Mouse (Mus musculus) midbrain, embryonic 14.5 days (tissue): Measurements from ENCODE around the gene Ttll3. TPM values are rescaled to one million over a fixed set of nuclear protein-coding genes. Genes with fewer than 3 reads are reported as not detected.

Source experiments
- ATAC-seq: fragments of 200-750 bp; cut with Nextera tagmentation; 2 replicates; pipeline ENCODE4 v1.8.0; 2017; ENCODE audit warnings: moderate number of reproducible peaks, moderate library complexity; ENCODE audit not compliant: low FRiP score, low TSS enrichment
- DNase-seq: peaks from one replicate; pipeline ENCODE4 v3.0.0-alpha.2; 2015
- H3K27ac ChIP-seq: fragments of 300-500 bp; sonication (generic); replicated peaks from 2 replicates; pipeline ENCODE4 v1.5.1; 2014; ENCODE audit warnings: mild to moderate bottlenecking, low read depth, low read length, moderate library complexity
- H3K27me3 ChIP-seq: fragments of 300-500 bp; sonication (generic); 2 replicates; pipeline ENCODE4 v1.6.1; 2014; ENCODE audit warnings: low read length, control low read depth, mixed read lengths; ENCODE audit not compliant: control insufficient read depth, insufficient read depth
- H3K36me3 ChIP-seq: fragments of 300-500 bp; sonication (generic); 2 replicates; pipeline ENCODE4 v1.6.1; 2014; ENCODE audit warnings: low read length, control low read depth; ENCODE audit not compliant: control insufficient read depth, insufficient read depth
- H3K4me1 ChIP-seq: fragments of 300-500 bp; sonication (generic); 2 replicates; pipeline ENCODE4 v1.6.1; 2014; ENCODE audit warnings: mild to moderate bottlenecking, antibody characterized with exemption, low read length, control low read depth; ENCODE audit not compliant: control insufficient read depth, insufficient read depth
- H3K4me2 ChIP-seq: fragments of 300-500 bp; sonication (generic); 2 replicates; pipeline ENCODE4 v1.6.1; 2014; ENCODE audit warnings: mild to moderate bottlenecking, low read length, moderate library complexity
- H3K4me3 ChIP-seq: fragments of 300-500 bp; sonication (generic); replicated peaks from 2 replicates; pipeline ENCODE4 v1.5.1; 2014; ENCODE audit warnings: low read depth, low read length
- H3K9ac ChIP-seq: fragments of 300-500 bp; sonication (generic); replicated peaks from 2 replicates; pipeline ENCODE4 v1.6.1; 2014; ENCODE audit warnings: mild to moderate bottlenecking, low read length, moderate library complexity
- H3K9me3 ChIP-seq: fragments of 300-500 bp; sonication (generic); 2 replicates; pipeline ENCODE4 v1.6.1; 2016; ENCODE audit warnings: low read length, control low read depth, mixed read lengths; ENCODE audit not compliant: control insufficient read depth
- WGBS: fragments of 180-500 bp; shearing (Covaris S2); extraction: QIAGEN DNeasy Blood & Tissue Kit; methylation state at CpG from one replicate; pipeline ENCODE4 v1.1.7; 2014; 5-methylcytosine and 5-hydroxymethylcytosine counted together
- polyA plus RNA-seq: library from polyadenylated mRNA; unstranded; fragments of >200 nt; fragmentation: Nextera tagmentation; extraction: Ambion mirVana; gene quantifications from 2 replicates; pipeline ENCODE4 v1.2.1, GENCODE M21; 2014

Gene Ttll3
- polyA plus RNA-seq, 1 experiment from 2014 or later: 7.3 TPM

DNA sequence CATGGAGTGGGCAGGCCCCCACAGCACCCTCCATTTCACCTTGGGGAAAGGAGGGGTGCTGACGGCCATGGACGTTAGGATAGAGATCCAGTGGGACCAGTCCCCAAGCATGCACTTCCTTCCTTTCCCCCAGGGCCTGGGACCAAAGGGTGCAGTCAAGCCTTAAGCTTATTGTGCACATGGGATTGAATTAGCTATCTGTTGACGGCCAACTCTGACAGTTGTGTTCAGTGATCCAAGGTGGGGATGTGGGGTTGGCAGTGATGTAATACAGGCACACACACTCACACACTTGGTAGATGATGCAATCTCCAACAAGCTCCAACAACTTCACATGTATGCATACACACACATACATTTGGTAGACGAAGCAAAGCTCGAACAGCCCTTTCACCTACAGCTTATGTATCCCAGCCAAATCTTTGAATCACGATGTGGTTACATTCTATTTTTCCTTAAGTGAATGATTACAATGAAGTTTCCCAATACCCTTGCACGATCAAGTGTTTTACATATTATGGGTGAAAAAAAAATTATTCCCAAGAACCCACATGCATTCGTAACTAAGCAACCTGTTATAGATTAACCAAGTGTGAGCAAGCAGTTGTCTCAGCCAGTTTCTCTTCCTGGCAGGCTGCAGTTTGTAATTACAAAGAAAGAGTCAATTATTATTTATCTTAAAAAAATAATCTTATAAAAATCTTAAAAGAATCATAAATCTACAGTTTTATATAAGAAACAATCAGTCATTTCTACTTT is 55.3 kb downstream of the Ttll3 start:
- no peaks in the 10 kb centered on the region for H3K27me3 ChIP-seq
- H3K4me3 ChIP-seq: no peak overlapping the region
- no peak overlapping the region for H3K4me2 ChIP-seq
- no peak overlapping the region for H3K9ac ChIP-seq
- H3K27ac ChIP-seq: no peak overlapping the region
- H3K9me3 ChIP-seq: no peaks in the 10 kb centered on the region
- WGBS: 88% methylated on average over 7 of the region's 8 CpGs
- no peak for ATAC-seq
- H3K4me1 ChIP-seq: peaks cover 7% of the 10 kb centered on the region
- H3K36me3 ChIP-seq: peaks cover 28% of the 10 kb centered on the region
- DNase-seq: no peak

DNA sequence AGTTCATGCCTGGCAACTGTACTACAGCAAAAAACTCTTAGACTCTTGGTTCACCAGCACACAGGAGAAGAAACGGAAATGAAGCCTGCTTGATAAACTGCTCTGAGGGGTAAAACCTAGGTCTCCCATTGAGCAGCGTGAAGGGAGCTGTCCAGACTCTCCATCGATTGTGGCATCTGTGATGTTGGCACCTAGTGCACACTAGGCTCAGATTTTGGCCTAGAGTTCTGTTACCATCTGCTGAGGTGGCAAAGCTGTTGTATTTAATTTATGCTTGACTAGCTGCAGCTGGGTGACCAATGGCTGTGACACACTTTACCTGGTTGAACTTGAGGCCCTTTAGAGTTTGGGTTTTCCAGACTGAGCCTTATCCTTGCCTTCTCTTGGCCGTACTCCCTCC is 58.6 kb downstream of the Ttll3 start:
- H3K4me1 ChIP-seq: peaks cover 7% of the 10 kb centered on the region
- no peak overlapping the region for H3K9ac ChIP-seq
- no peak overlapping the region for H3K27ac ChIP-seq
- ATAC-seq (no peak), DNase-seq (no peak)
- H3K4me3 ChIP-seq: no peak overlapping the region
- no peak overlapping the region for H3K4me2 ChIP-seq
- peaks cover 28% of the 10 kb centered on the region for H3K36me3 ChIP-seq
- 99% methylated on average over 4 of the region's 4 CpGs for WGBS
- no peaks in the 10 kb centered on the region for H3K27me3 ChIP-seq
- no peaks in the 10 kb centered on the region for H3K9me3 ChIP-seq

DNA sequence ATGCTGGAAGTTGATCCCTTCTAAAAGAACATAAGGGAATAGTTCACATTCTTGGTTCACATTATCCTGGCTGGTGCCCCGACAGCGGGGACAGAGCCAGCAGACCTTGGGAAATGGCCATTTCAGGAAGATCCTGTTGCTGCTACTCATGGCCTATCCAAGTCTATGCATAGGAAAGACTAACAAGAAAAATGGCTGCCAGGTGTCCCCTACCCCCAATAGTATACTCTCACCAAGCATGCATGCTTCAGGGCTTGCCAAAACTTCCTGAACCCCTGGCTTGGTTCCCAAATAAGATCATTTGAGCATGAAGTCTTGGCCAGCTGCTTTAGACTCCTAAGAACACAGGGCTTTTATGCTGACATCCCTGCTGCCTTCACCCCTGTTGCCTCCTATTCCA is 62.8 kb downstream of the Ttll3 start:
- Histone ChIP-seq H3K27me3 (no peaks in the 10 kb centered on the region), H3K9ac (no peak overlapping the region), H3K9me3 (no peaks in the 10 kb centered on the region), H3K4me3 (no peak overlapping the region), H3K27ac (no peak overlapping the region), H3K36me3 (peaks cover 22% of the 10 kb centered on the region), H3K4me1 (no peaks in the 10 kb centered on the region), H3K4me2 (no peak overlapping the region)
- WGBS: 87% methylated on average over 2 of the region's 2 CpGs
- ATAC-seq (no peak), DNase-seq (no peak)

DNA sequence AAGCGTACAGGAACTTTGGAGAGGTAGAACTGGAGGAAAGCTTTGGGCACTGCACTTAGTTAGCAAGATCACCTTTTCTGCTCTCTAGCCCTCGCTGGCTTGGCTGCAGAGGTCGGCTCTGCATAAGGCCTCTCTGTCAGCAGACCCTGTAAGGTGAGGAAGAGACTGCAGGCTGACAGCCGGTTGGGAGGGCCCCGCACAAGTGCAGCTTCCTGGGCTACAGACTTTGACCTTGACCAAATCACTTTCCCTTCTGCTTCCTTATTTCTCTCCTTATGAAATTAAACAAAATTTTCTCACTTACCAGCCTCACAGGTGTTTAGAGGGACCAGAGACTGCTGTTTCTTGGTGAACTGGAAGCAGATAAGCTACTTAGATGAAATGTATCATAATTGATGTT is 65.9 kb downstream of the Ttll3 start:
- no peak overlapping the region for H3K9ac ChIP-seq
- H3K27ac ChIP-seq: no peak overlapping the region
- H3K27me3 ChIP-seq: no peaks in the 10 kb centered on the region
- no peaks in the 10 kb centered on the region for H3K4me1 ChIP-seq
- ATAC-seq: no peak
- H3K36me3 ChIP-seq: no peaks in the 10 kb centered on the region
- no peak overlapping the region for H3K4me3 ChIP-seq
- no peak for DNase-seq
- no peak overlapping the region for H3K4me2 ChIP-seq
- no peaks in the 10 kb centered on the region for H3K9me3 ChIP-seq
- 68% methylated on average over 5 of the region's 5 CpGs for WGBS

DNA sequence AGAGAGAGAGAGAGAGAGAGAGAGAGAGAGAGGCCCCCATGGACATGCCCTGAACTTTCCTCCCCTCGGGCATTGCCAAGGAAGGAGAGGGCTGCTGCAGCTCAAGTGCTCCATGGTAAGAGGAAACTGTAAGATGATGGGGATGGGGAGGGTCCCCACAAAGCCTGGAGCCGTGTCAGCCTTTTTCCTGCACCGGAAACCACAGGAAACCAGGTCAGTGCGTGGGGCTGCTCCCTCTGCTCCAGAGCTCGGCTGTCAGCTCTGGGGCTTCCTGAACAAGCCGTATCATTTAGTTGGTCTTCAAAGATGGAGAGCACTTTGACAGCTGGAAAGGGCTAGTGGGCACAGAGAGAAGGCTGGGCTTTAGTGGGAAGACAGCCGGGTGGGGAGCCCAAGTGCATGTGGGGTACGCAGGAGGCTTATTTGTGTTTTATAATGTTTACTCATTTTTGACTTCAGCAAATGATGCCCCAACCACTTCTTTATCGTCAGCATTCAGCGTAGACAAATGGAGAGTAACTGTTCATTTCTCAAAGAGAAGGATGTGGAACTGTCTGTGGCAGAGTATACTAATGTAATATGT is 69.0 kb downstream of the Ttll3 start, which contains the start of gene Il17re:
Gene Il17re (plus strand): TSS at position 533 of the 583 bp plus-strand sequence.
- no peaks in the 10 kb centered on the region for H3K4me1 ChIP-seq
- H3K27me3 ChIP-seq: no peaks in the 10 kb centered on the region
- no peak within 1 kb of the TSS for H3K9ac ChIP-seq
- no peak within 1 kb of the TSS for H3K27ac ChIP-seq
- no peak for ATAC-seq
- WGBS: 81% methylated on average over 10 of the region's 10 CpGs
- no peaks in the 10 kb centered on the region for H3K36me3 ChIP-seq
- H3K4me2 ChIP-seq: no peak within 1 kb of the TSS
- no peaks in the 10 kb centered on the region for H3K9me3 ChIP-seq
- no peak for DNase-seq
- H3K4me3 ChIP-seq: no peak within 1 kb of the TSS

DNA sequence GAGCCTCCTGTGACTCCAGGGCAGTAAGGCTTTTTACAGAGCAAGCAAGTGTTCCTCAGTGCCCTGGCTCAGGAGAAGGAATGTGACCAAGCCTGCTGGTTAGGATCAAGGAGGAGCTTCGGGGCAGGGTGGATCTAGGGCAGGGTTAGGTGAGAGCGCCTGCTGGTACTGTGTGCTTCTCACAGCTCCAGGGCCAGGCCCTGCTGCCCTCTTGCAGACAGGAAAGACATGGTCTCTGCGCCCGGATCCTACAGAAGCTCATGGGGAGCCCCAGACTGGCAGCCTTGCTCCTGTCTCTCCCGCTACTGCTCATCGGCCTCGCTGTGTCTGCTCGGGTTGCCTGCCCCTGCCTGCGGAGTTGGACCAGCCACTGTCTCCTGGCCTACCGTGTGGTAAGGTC is 69.6 kb downstream of the Ttll3 start:
- DNase-seq: no peak
- 69% methylated on average over 10 of the region's 10 CpGs for WGBS
- H3K9me3 ChIP-seq: no peaks in the 10 kb centered on the region
- no peaks in the 10 kb centered on the region for H3K4me1 ChIP-seq
- no peak overlapping the region for H3K9ac ChIP-seq
- no peak overlapping the region for H3K27ac ChIP-seq
- H3K36me3 ChIP-seq: no peaks in the 10 kb centered on the region
- no peaks in the 10 kb centered on the region for H3K27me3 ChIP-seq
- no peak for ATAC-seq
- H3K4me3 ChIP-seq: no peak overlapping the region
- no peak overlapping the region for H3K4me2 ChIP-seq

DNA sequence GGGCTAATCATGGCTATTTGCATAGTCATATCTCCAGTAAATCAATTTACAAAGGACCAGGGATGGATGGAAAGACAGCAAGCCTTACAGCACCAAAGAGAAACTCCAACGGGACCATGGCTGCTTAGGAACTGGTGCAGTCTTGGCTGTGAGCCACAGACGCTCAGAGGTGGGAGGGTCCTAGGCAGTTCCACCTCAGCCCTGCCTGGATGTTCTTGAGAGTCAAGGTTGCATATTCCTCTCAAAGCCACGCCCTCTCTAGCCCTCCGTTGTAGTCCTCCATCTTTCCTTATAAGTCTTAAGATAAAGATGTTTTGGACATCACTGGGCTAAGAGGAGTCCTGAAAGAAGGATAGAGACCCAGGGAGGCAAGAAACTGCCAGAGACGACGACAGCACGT is 75.0 kb downstream of the Ttll3 start:
- 71% methylated on average over 7 of the region's 7 CpGs for WGBS
- no peak overlapping the region for H3K4me3 ChIP-seq
- H3K36me3 ChIP-seq: no peaks in the 10 kb centered on the region
- H3K4me1 ChIP-seq: no peaks in the 10 kb centered on the region
- no peaks in the 10 kb centered on the region for H3K9me3 ChIP-seq
- H3K4me2 ChIP-seq: no peak overlapping the region
- no peaks in the 10 kb centered on the region for H3K27me3 ChIP-seq
- H3K27ac ChIP-seq: no peak overlapping the region
- H3K9ac ChIP-seq: no peak overlapping the region
- DNase-seq: no peak
- ATAC-seq: no peak
